Mouse (Mus musculus): ENCODE measurements around the gene Rnf222. TPM values are rescaled to one million over a fixed set of nuclear protein-coding genes. Genes with fewer than 3 reads are reported as not detected.

The Rnf222 gene
- polyA plus RNA-seq, 1 experiment from 2014 or later: 0.11 TPM

DNA sequence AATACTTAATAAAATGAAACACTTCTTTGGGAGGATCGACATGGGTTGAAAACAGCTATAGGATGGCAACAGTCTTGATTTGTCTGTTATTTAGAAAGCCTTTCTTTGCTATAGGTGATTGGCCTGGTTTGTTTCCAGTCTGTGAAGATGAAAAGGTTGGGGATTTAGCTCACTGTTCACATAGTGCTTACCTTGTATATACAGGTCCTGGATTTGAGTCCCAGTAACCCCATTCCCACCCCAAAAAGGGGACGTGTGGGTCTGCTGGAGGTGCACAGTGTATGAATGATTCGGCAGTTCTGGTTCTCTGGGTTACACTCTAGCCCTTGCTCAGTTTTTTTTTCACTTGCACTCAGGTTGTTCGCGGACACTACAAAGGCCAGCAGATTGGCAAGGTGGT lies 14.5 kb downstream of the Rnf222 start:
- H3K27ac ChIP-seq (ENCODE audit: low read depth): peak overlapping the region; percentile 88; the same call in 1 of the 2 replicates
- no peak for ATAC-seq (ENCODE audit: insufficient read depth)
- peak overlapping the region; percentile 79 for H3K4me2 ChIP-seq
- no peaks in the 10 kb centered on the region for H3K27me3 ChIP-seq (ENCODE audit: insufficient read depth, low read length)
- TF ChIP-seq CTCF (IDR thresholded peaks at IDR 0.05; ENCODE audit: low read depth): no peak
- no peaks in the 10 kb centered on the region for H3K9me3 ChIP-seq (ENCODE audit: low read depth, low read length)
- H3K4me3 ChIP-seq (ENCODE audit: low read depth, low read length): peak overlapping the region; percentile 96
- DNase-seq: no peak
- peaks cover 3% of the 10 kb centered on the region; the same call in 1 of the 2 replicates for H3K4me1 ChIP-seq (ENCODE audit: insufficient read depth)
- H3K9ac ChIP-seq: peak overlapping the region; percentile 99
- 69% methylated on average over 5 of the region's 5 CpGs for WGBS
- H3K36me3 ChIP-seq (ENCODE audit: insufficient read depth): peaks cover 47% of the 10 kb centered on the region

DNA sequence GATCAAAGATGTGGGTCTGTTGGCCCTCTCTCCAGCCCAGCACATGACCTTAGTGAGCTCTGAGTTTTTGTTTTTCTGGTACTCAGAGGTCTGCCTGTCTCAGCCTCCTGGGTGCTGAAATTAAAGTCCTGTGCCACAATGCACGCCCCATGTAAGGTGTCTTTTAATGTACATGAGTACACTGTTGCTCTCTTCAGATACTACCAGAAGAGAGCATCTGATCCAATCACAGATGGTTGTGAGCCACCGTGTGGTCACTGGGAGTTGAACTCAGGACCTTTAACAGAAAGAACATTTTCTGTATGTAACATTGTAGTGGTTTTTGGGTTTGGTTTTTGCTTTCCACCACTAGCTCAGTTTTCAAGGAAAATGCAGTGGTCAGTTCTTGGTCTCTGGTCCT lies 15.4 kb downstream of the Rnf222 start:
- ATAC-seq (ENCODE audit: insufficient read depth) (no peak), DNase-seq (no peak)
- H3K4me2 ChIP-seq: no peak overlapping the region
- peaks cover 47% of the 10 kb centered on the region for H3K36me3 ChIP-seq (ENCODE audit: insufficient read depth)
- no peak overlapping the region for H3K9ac ChIP-seq
- no peak overlapping the region for H3K27ac ChIP-seq (ENCODE audit: low read depth)
- H3K4me1 ChIP-seq (ENCODE audit: insufficient read depth): peaks cover 3% of the 10 kb centered on the region; the same call in 1 of the 2 replicates
- no peak overlapping the region for H3K4me3 ChIP-seq (ENCODE audit: low read depth, low read length)
- WGBS: 89% methylated on average over 2 of the region's 2 CpGs
- no peak for TF ChIP-seq CTCF (IDR thresholded peaks at IDR 0.05; ENCODE audit: low read depth)
- no peaks in the 10 kb centered on the region for H3K27me3 ChIP-seq (ENCODE audit: insufficient read depth, low read length)
- H3K9me3 ChIP-seq (ENCODE audit: low read depth, low read length): no peaks in the 10 kb centered on the region

DNA sequence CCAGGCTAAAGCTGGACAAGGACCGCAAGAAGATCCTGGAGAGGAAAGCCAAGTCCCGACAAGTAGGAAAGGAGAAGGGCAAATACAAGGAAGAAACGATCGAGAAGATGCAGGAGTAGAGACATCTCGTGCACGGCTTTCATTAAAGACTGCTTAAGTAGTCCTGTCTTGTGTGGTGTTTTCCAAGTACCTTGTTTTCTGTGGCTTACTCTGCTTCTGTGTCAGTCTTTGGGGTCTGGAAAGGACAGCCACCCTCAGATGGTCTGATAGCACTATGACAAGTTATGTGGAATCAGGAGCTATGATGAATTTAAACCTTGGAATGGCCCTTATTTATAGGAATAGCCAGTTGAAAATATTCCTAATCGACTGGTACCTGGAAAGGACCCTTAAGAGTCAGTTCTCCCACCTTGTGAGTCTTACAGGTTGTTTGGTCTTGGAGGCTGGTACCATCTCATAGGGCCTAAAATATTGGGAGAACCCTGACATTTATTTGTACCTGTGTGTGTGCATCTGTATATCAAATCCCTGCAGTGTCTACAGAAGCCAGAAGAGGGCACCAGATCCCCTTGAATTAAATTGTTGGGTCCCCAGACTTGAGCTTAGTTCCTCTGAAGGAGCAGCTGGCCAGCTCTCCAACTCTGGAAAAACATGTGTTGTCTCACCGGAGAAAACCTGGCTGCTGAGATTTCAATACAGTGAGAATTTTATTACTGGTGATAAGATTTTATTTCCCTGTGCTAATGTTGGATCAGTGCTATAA lies 16.2 kb downstream of the Rnf222 start:
- no peak overlapping the region for H3K9ac ChIP-seq
- WGBS: 86% methylated on average over 8 of the region's 8 CpGs
- DNase-seq: peak; percentile 92

DNA sequence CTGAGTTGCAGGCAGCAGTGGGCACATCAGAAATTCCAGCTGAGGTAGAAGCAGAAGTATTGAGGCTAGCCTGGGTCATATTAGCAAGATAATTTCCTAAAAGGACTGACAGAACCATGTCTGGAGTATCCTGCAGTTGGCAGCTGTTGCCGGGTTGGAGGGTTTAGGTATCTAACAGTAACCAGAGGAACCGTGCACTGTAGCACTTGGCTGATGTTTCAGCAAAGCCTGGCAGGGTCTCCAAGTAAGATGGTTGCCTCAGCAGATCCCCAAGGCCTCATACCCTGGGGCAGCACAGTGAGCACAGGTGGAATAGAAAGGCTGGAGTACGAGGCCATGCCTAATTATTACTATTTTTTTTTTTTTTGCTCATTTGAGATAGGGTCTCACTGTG lies 16.8 kb downstream of the Rnf222 start:
- 90% methylated on average over 3 of the region's 3 CpGs for WGBS
- no peak for TF ChIP-seq CTCF (IDR thresholded peaks at IDR 0.05; ENCODE audit: low read depth)
- H3K36me3 ChIP-seq (ENCODE audit: insufficient read depth): peaks cover 47% of the 10 kb centered on the region

More for the DNA sequence above, 16.2 kb downstream of the Rnf222 start:
- Histone ChIP-seq H3K9me3 (ENCODE audit: low read depth, low read length) (no peaks in the 10 kb centered on the region), H3K36me3 (ENCODE audit: insufficient read depth) (peaks cover 47% of the 10 kb centered on the region), H3K4me3 (ENCODE audit: low read depth, low read length) (no peak overlapping the region), H3K4me2 (no peak overlapping the region), H3K27ac (ENCODE audit: low read depth) (peak overlapping the region; percentile 24; the same call in 1 of the 2 replicates), H3K4me1 (ENCODE audit: insufficient read depth) (peaks cover 3% of the 10 kb centered on the region; the same call in 1 of the 2 replicates), H3K27me3 (ENCODE audit: insufficient read depth, low read length) (no peaks in the 10 kb centered on the region)
- TF ChIP-seq CTCF (IDR thresholded peaks at IDR 0.05; ENCODE audit: low read depth): peak; percentile 67
- no peak for ATAC-seq (ENCODE audit: insufficient read depth)

DNA sequence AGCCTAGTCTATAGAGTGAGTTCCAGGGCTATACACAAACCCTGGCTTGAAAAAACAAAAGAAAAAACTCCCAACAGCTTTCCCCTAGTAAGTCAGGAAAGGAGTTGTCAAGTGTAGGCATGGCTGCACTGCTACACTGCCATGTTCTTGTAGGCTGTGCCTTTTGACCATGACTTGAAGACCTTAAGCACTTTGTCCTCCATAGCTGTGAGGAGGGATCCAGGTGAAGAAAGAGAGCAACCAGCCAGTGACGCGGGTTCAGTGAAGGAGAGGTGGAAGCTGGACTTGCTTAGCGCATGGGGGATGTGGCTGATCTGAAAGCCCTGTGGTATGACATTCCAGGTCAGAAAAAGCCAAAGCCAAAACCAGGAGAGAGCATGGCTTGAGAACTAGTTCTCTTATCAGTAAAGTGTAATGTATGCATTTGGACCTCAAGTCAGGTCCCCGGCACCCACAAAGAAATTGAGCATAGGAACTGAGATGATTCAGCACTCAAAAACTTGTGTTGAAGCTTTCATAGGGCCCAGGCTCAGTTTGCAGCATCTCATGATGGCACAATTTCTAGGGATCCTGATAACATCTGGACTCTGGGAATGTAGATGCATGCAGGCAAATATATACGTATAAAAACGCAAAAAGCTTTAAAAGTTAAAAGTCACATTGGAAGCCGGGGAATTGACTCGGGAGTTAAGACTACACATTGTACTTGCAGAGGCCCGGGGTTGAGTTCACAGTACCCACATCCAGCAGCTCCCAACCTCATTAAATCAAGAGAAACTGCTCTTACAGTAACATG lies 17.5 kb downstream of the Rnf222 start:
- Histone ChIP-seq H3K27ac (ENCODE audit: low read depth) (no peak overlapping the region; the same call in 1 of the 2 replicates), H3K9ac (no peak overlapping the region), H3K4me3 (ENCODE audit: low read depth, low read length) (no peak overlapping the region), H3K27me3 (ENCODE audit: insufficient read depth, low read length) (no peaks in the 10 kb centered on the region), H3K36me3 (ENCODE audit: insufficient read depth) (peaks cover 47% of the 10 kb centered on the region), H3K4me2 (no peak overlapping the region), H3K9me3 (ENCODE audit: low read depth, low read length) (no peaks in the 10 kb centered on the region), H3K4me1 (ENCODE audit: insufficient read depth) (peaks cover 2% of the 10 kb centered on the region; the same call in 1 of the 2 replicates)
- 81% methylated on average over 9 of the region's 9 CpGs for WGBS
- no peak for TF ChIP-seq CTCF (IDR thresholded peaks at IDR 0.05; ENCODE audit: low read depth)
- ATAC-seq (ENCODE audit: insufficient read depth) (no peak), DNase-seq (no peak)

More for the DNA sequence above, 16.8 kb downstream of the Rnf222 start:
- ATAC-seq (ENCODE audit: insufficient read depth) (no peak), DNase-seq (no peak)
- Histone ChIP-seq H3K4me2 (no peak overlapping the region), H3K9ac (no peak overlapping the region), H3K4me1 (ENCODE audit: insufficient read depth) (peaks cover 3% of the 10 kb centered on the region; the same call in 1 of the 2 replicates), H3K4me3 (ENCODE audit: low read depth, low read length) (no peak overlapping the region), H3K9me3 (ENCODE audit: low read depth, low read length) (no peaks in the 10 kb centered on the region), H3K27ac (ENCODE audit: low read depth) (no peak overlapping the region), H3K27me3 (ENCODE audit: insufficient read depth, low read length) (no peaks in the 10 kb centered on the region)

DNA sequence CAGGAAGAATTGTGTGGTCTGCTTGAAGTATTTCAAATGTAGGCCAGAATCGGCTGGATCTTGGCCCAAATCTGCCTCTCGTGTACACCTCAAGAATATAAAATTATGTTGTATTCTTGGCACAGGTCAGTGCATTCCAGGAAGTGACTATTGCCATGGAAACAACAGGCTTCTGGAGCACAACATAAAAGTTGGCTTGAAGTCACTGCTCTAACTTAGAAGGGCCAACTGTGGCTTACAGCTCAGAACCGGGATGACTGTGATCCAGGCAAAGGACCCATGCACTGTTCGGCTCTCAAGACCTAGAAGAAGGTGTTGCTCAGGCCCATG lies 18.1 kb downstream of the Rnf222 start:
- Histone ChIP-seq H3K4me2 (no peak overlapping the region), H3K4me1 (ENCODE audit: insufficient read depth) (no peaks in the 10 kb centered on the region), H3K36me3 (ENCODE audit: insufficient read depth) (peaks cover 47% of the 10 kb centered on the region), H3K27ac (ENCODE audit: low read depth) (no peak overlapping the region; the same call in 1 of the 2 replicates), H3K27me3 (ENCODE audit: insufficient read depth, low read length) (no peaks in the 10 kb centered on the region), H3K4me3 (ENCODE audit: low read depth, low read length) (no peak overlapping the region), H3K9ac (no peak overlapping the region), H3K9me3 (ENCODE audit: low read depth, low read length) (no peaks in the 10 kb centered on the region)
- 55% methylated on average over 4 of the region's 4 CpGs for WGBS
- DNase-seq (peak; percentile 83), ATAC-seq (ENCODE audit: insufficient read depth) (peak; percentile 64)
- TF ChIP-seq CTCF (IDR thresholded peaks at IDR 0.05; ENCODE audit: low read depth): no peak

DNA sequence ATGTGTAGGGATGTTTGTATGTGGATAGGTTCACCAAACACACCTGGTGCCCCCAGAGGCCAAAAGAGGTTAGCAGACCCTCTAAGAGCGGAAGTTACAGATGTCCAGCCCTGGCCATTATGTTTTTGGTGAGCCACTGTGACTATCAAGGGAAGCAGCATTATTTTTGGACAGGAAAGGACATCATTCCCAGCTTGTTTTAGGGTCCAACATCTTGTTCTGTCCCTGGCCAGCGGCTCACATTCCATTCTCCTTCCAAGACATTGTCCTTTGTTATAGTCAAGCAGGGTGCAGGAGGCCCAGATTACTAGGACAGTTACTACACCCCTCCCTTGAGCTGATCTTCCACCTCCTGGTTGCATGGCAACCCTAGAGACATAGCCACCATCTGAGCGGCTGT lies 18.9 kb downstream of the Rnf222 start:
- peaks cover 47% of the 10 kb centered on the region for H3K36me3 ChIP-seq (ENCODE audit: insufficient read depth)
- TF ChIP-seq CTCF (IDR thresholded peaks at IDR 0.05; ENCODE audit: low read depth): no peak
- H3K27me3 ChIP-seq (ENCODE audit: insufficient read depth, low read length): no peaks in the 10 kb centered on the region
- no peak overlapping the region for H3K4me3 ChIP-seq (ENCODE audit: low read depth, low read length)
- no peaks in the 10 kb centered on the region for H3K4me1 ChIP-seq (ENCODE audit: insufficient read depth)
- H3K4me2 ChIP-seq: no peak overlapping the region
- H3K9ac ChIP-seq: no peak overlapping the region
- DNase-seq: no peak
- H3K27ac ChIP-seq (ENCODE audit: low read depth): no peak overlapping the region; the same call in 1 of the 2 replicates
- ATAC-seq (ENCODE audit: insufficient read depth): no peak
- 67% methylated on average over 3 of the region's 3 CpGs for WGBS
- H3K9me3 ChIP-seq (ENCODE audit: low read depth, low read length): no peaks in the 10 kb centered on the region
